Mouse (Mus musculus): Measurements from ENCODE around the gene Map3k13.

GRCm38 (mm10) chr16:21878834-21879233 is 84.7 kb downstream of the Map3k13 start:
- TF ChIP-seq POLR2A (IDR thresholded peaks at IDR 0.05; ENCODE audit: insufficient read depth, low read depth, low read length) (no peak), EP300 (IDR thresholded peaks at IDR 0.05; ENCODE audit: insufficient read depth, low read depth, low read length) (no peak)
